Mouse (Mus musculus) thymus, postnatal 36 days (tissue): ENCODE results near the gene Nle1.
"Not testable (repeated sequence)": the region's sequence is repeated elsewhere in the genome, so short reads cannot be mapped to it uniquely, and the experiment has no call there.

Experiments used
- DNase-seq, 2 experiments: peaks; one replicate each; pipeline ENCODE4 v3.0.0; 2022; ENCODE audit warnings: mixed read lengths in 2 of 2

The Nle1 gene

DNA sequence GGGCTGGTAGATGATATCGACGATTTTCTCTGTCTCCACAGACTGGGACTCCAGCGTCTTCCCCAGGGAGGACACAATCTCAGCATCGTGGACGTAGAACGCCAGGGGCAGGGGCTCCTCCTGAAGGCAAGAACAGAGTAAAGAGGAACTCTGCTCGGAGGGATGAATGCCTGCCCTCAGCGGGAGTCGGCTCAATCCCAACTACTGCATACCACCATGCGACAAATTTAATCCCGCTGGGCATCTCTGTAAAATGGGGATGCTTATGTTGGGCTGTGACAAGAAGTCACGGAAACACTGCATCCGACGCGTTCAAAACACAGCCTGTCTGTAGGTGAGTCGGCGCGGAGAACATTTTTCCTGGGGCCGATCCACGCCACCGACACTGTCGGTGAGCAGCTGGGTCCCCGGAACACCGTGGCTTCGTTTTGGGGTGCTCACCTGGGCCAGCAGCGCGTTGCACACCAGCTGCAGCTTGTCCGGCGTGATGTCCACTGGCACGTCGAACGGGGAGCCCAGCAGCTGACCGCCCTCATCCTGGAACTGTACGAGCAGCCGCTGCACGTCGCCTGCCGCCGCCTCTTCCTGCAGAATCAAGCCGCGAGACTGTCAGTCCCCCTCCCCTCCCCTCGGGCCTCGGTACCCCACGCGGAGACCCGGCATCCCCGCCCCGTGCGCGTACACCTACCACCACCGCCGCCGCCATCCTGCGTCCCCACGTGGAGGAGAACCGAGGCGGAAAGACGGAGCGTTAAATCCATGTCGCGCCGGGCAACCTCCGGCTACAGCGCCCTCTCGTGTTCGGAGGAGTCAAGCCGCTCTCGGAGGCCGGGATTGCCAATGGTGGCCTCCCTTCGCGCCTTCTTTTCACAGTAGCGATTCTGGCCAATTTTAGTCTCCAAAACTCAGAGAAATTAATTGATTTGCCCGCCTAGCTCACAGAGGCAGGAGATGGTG, at the start of gene Nle1:
Gene Nle1, minus strand, starts transcription at position 761 of the 957 bp plus-strand sequence.
- peak; percentile 92 to 95 for DNase-seq

DNA sequence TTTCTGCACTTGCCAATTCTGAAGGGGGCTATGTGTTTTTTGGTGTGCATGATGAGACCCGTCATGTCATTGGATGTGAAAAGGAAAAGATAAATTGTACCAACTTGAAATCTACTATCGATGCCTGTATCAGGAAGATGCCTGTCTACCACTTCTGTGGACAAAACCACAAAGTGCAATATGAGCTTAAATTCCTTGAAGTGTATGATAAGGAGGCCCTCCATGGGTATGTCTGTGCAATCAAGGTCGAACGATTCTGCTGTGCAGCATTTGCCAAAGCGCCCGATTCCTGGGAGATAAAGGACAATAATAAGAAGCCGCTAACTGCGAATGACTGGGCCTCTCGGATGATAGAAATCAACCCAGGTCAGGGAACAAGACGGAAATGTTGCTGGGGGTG, 48.7 kb upstream of the Nle1 start:
- DNase-seq: no peak

DNA sequence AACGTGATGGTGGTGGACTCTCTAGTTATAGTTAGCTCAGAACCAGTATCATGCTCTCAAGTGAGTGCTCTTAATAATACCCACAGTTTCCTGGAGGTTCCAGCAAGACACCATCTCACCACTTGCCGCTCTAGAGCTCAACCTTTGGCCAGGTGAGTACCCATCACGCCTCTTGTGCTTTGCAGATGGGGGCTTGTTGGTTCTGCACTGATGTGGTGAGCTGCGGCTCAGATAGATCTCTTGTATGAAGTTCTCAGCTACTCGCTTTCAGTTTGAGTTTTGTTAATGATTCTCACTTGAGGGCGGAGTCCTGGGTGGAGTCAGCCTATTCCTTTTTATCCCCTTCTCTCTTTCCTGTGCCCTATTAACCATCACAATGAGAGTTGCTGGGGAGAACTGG, 46.4 kb upstream of the Nle1 start:
- no peak for DNase-seq

DNA sequence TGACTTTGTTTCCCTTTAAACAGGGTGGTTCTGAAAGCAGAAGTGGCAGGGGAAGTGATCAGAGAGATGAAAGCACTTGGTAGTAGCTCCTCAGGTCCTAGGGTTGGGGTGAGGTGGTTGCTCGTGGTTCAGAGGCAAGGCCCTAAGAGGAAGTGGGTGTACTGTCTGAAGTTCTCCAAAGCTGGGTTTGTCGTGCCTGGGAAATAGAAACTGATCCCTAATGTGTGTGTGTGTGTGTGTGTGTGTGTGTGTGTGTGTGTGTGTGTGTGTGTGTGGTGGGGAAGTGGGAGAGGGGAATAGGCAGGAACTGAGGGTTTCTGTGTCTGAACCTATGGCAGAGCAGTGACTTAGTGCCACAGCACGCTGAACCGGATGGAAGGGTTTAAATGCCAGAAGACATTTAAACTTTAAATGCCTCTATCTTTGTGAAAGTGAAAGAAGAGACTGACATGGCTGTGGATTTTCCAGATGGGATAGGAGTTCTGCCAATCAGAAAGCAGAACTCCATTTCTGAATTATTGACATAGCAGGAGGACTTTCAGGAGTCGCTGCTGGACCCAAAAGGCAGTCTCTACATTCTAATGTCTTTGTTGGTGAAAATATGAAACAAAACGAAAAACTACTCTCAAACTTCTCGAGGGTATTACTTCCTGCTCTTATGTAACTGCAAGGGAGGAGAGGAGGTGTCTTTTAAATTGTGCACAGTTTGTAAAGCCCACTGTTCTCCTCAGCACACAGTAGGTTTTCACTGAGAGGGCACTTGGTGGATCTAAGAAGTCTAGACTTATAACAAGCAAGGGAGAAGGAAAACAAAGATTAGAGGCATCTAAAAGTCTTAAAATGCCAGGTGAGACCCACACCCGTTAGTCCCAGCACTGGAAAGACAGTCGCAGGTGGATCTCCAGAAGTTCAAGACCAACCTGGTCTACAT, 44.7 kb upstream of the Nle1 start:
- peak; percentile 70 to 72 for DNase-seq

DNA sequence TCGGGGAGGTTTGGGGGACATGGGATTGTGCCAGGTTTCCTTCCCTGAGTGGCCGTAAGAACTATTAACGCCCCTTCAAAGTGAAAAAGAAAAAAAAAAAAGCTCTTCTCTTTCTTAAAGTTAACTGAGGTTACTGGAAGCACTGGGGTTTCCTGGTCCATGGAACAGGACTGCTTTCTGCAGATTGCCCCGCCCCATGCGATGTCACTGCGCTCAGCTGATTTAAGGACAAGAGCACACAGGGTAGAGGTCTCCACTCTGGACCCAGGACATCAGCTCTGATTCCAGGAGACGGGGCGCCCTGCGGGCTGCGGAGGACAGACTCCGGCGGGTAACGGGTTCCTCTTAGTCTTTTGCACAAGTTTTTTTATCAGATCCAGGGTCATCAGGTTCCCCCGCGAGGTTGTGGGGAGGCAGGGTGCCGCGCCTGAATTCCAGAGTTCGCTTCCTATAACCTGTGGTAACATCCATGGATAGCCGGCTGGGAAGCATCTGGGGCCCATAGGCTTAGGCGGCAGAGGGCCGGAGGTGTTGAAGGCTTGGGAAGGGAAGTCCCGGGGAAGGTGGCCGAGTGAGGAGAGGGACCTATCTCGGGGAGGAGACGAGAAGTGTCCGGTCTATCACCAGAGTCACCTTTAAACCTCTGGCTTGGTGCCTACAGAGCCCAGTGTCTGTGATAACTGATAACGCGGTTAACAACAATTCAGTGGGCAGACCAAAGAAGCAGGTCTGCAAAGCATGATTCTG, 43.8 kb upstream of the Nle1 start:
- peak; percentile 55 to 68 for DNase-seq

DNA sequence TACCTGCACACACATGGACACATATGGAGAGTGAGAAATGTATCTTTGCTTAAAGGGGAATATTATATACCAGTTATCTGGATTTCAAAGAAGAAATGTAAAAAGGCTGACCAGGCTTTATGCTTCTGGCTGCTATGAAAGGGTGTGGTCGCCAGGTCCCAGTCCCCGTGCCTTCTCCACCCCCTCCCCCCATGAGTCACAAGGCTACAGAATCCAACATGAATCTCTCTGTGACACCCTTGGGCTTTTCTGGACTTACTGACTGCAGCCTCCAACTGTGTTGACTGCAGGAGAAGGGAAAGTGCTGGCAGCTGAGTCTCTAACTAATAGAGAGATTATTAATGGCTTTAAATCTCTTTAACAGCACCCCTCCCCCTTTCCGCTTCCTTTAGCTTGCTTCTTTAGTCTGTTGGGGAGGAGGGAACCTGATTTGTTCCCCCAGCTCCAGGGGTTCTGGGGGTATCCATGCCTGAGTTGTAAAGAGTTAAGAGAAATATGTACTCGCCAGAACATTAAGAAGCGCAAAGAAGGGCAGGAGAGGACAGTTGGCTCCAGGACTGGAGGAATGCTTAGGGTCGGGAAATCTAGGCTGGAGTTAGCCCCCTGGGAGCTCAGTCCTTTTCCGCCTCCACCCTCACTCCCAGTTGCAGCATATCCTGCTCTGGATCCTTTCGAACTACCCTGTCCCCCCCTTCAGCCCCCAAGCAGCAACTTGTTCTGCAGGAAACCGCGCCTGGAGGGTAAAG, 42.7 kb upstream of the Nle1 start, which contains the start of gene Slfn5:
Gene Slfn5, plus strand, starts transcription at position 614 of the 746 bp plus-strand sequence.
- DNase-seq: no peak

DNA sequence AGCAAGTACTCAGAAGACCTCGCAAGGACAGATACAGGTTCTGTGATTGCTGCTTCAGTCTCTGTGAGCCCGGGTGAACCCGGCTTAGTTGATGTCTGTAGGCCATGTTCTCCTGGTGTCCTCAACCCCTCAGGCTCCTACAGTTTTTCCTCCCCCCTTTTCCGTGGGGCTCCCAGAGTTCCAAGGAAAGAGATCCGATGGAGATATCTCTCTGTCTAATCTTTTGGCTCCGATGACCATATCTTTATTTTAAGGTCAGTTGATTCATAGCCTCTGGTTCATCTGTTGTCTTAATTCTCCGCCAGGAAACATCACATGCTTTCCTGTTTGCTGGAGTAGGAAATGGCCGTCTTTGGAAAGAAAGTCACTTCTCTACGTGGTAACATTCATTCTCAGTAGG, 40.8 kb upstream of the Nle1 start:
- DNase-seq: no peak

DNA sequence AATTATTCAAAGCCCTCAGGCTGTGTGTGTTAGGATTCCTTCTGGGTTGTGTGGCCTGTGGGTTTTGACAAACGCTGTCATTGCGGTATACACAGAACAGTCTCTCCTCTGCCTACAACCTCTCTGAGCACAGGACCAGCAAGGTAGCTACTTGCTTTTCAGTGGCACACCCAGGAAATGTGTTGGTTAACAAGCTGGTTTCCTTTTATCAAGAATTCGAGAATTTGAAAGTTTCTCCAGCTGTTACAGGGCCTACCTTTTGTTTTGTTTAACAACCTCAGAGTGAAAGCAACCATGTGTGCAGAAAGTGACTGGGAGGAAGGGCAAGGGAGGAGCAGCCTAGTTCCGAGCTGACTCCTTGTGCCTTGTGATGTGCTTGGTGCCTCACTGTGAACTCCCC, 39.2 kb upstream of the Nle1 start:
- DNase-seq: peak; percentile 48 to 57

DNA sequence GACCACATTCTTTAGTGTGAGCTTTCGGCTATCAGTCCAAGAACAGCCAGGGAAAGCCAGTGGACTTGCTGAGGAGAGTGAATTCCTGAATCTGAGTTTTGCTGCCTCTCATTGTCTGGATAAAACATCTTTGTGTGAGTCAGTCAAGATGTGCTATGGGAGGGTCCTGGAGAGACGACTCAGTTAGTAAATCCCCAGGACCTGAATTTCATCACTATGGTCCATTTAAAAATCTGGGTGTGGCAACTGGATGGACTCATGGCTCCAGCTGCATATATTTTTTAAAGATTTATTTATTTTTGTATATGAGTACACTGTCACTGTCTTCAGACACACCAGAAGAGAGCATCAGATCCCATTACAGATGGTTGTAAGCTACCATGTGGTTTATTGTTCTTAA, 37.4 kb upstream of the Nle1 start:
- no peak for DNase-seq

DNA sequence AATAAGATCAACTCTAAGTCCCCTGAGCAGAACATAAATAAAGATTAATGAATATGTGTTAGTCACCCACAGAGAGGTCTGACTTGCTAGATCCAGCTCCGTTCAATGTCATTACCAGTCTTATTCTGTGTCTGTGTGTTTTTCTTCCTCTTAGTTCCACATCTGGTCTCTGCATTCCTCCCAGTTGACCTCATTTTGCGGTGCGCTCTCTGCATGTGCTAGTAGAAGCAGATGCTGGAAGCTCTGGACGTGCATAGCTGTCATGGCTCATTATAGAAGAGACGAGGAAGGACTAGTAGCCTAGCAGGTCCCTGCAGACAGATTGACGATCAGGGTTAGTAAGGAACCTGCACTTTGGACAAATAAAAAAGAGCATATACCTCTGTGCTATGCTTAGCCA, 35.1 kb upstream of the Nle1 start:
- DNase-seq: peak; percentile 25 to 45

DNA sequence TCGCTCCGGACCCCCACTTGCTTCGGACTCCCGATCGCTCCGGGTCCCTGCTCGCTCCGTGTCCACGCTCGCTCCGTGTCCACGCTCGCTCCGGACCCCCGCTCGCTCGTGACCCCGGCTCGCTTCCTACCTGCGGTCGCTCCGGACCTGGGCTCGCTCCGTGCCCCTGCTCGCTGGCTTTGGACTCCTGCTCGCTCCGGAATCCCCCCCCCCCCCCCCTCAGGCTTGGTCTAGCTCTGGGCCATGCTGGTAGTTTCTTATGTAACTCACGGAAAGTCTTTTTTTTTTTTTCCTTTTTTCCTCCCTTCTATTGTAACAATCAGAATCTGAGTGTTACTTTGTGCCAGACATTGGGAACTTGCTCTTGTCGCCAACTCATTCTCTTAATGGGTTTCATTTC, 25.0 kb upstream of the Nle1 start:
- DNase-seq: no peak

DNA sequence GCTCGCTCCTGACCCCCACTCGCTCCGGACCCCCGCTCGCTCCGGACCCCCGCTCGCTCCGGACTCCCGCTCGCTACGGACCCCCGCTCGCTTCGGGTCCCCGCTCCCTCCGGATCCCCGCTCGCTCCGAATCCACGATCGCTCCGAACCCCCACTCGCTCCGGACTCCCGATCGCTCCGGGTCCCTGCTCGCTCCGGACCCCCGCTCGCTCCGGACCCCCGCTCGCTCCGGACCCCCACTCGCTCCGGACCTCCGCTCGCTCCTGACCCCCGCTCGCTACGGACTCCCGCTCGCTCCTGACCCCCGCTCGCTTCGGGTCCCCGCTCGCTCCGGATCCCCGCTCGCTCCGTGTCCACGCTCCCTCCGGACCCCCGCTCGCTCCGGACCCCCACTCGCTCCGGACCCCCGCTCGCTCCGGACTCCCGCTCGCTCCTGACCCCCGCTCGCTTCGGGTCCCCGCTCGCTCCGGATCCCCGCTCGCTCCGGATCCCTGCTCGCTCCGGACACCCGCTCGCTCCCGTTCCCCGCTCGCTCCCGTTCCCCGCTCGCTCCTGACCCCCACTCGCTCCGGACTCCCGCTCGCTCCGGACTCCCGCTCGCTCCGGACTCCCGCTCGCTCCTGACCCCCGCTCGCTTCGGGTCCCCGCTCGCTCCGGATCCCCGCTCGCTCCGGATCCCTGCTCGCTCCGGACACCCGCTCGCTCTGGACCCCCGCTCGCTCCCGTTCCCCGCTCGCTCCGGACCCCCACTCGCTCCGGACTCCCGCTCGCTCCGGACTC, 23.6 kb upstream of the Nle1 start:
- DNase-seq: not testable (repeated sequence)

DNA sequence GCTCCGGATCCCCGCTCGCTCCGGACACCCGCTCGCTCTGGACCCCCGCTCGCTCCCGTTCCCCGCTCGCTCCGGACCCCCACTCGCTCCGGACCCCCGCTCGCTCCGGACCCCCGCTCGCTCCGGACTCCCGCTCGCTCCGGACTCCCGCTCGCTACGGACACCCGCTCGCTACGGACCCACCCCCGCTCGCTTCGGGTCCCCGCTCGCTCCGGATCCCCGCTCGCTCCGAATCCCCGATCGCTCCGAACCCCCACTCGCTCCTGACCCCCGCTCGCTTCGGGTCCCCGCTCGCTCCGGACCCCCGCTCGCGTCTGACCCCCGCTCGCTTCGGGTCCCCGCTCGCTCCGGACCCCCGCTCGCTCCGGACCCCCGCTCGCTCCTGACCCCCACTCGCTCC, 22.9 kb upstream of the Nle1 start:
- DNase-seq: not testable (repeated sequence)

DNA sequence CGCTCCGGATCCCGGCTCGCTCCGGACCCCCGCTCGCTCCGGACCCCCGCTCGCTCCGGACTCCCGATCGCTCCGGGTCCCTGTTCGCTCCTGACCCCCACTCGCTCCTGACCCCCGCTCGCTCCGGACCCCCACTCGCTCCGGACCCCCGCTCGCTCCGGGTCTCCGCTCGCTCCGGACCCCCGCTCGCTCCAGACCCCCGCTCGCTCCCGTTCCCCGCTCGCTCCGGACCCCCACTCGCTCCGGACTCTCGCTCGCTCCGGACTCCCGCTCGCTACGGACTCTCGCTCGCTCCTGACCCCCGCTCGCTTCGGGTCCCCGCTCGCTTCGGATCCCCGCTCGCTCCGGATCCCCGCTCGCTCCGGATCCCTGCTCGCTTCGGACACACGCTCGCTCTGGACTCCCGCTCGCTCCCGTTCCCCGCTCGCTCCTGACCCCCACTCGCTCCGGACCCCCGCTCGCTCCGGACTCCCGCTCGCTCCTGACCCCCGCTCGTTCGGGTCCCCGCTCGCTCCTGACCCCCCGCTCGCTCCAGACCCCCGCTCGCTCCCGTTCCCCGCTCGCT, 22.3 kb upstream of the Nle1 start:
- not testable (repeated sequence) for DNase-seq

DNA sequence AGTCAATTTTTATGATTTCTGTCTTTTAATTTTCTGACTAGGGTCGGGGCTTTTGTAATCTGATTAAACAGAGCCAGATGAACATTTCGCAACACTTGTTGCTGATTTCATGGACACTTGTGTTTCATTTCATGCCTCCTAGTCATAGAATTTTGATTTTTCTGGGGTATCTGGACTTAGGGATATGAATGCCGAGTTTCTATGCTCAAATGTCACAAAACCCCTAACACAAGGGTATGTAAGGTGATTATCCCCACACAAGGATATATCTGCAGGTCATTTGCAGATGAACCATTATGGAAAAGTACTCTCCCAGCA, 21.4 kb upstream of the Nle1 start:
- no peak for DNase-seq

DNA sequence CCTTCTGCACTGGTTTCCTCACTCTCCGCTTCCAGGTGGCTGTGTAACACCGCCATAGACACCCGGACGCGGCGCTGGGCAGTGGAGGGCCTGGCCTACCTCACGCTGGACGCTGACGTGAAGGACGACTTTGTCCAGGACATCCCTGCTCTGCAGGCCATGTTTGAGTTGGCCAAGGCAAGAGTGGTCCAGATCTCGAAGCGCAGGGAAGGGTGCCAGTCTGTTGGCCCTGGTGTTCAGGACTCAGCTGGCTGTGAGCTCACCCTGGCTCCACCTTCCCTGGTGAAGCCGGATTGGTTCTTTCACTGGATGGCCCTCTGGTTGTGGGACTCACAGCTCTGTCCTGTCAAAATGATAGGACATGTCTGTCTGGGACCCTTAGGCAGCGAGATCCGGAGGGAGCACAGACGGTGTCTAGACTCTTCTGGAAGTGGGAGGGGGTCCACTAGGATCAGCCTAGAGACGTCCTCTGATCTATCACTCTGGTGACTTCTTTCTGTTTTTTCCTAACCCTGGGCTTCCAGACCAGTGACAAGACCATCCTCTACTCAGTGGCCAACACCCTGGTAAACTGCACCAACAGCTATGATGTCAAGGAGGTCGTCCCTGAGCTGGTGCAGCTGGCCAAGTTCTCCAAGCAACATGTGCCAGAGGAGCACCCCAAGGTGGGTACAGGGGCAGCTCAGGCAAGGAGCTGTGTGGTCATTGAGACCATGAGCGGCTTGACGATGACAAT, 20.9 kb upstream of the Nle1 start:
- no peak for DNase-seq

DNA sequence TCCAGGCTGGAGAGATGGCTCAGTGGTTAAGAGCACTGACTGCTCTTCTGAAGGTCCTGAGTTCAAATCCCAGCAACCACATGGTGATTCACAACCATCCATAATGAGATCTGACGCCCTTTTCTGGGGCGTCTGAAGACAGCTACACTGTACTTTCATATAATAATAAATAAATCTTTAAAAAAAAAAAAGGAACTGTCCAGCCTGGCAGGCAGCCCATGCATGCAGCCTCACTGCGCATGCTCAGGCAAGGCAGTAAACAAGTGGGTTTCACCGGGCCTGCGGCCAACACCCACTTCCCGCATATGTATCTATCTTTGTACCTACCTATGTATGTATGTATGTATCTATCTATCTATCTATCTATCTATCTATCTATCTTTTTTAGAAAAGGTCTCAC, 15.7 kb upstream of the Nle1 start:
- not testable (repeated sequence) for DNase-seq

DNA sequence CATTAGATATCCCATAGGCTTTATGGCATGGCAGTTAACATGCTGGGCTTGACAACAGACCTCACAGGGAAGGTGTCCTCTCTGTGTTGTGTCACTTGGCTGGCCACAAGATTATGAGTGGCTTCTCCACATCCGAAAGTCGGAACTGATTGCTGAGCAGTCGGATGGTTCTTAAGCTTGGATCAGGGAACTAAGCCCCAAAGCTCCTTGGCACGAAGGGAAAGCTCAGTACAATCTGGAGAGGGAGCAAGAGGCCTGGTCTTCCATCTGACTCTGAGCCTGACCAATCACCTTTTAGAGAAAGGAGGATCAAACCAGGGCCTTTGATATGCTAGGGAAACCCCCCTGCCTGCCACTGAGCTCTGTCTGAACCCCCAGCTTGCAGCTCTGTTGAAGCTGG, 13.5 kb upstream of the Nle1 start:
- DNase-seq: no peak

DNA sequence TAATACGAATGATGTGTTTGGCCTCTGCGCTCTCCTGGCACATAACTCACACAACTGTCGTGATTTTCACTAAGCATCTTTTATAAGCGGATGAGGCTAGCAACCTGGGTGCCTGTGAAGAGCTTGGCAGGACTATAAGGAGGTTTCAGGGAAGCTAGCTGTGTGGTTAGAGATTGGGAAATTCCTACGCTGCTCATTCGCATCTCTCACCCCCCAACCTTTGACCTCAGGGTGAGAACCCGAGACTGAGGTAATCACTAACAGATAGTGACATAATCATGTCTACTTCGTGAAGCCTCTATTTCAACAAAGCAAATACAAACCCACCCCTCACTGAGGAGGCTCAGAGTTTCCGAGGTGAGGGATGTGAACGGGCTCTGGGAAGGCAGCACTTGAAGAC, 12.6 kb upstream of the Nle1 start:
- no peak for DNase-seq

DNA sequence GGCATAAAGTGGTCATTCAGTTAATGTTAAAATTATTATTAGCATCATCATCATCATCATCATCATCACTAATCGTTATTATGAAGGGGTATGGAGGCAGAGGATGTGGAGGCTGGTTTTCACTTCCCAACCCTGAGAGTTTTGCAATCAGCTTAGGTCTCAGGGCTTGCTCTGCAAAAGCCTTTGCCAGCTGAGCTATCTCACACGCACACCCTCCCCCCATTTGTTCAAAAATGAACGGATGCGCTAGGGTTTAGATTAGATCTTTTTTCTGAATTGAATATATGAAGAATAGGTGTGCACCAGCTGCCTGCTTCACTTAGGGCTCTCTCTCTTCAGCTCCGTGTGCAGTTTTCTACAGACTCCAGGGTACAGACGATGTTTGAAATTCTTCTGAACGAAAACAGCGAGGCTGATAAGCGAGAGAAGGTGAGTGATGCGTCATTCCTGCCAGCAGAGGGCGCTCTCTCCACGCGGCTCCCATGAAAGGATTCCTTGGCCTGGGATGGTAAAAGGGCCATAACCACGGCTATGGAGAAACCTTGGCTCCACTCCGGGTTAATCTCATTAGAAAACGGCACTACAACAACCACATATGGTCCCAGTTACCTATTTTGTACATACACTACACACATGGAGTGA, 6.6 kb upstream of the Nle1 start:
- DNase-seq: peak; percentile 70 to 74
